Mouse (Mus musculus) monocyte, adult 2 months (primary cell): ENCODE data around the gene Acaca.
A peak's percentile ranks its signal among the peaks of the same experiment; 100 is the strongest.

Source experiments
- DNase-seq, 2 experiments: peaks; one replicate each; pipeline ENCODE4 v3.0.0; 2022; ENCODE audit warnings: low spot score in 2 of 2, low read depth in 1 of 2

Acaca gene

DNA sequence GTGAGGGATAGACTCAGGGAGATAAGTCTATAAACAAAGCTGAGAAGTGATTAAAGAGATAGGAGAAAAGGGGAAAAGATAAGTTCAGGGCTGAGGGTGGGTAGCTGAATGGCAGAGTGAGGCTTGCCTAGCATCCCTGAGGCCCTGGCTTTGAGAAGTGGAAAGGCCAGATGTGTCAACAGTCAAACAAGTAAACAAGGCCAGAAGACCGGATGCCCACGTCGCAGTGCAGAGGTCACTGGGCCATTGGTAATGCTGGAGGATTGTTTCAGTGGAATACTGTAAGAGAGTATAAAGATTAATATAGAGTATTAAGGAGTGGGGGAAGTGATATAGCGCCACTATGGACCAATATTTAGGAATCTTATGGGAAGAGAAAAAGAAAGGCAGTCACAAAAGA is 89.5 kb downstream of the Acaca start:
- DNase-seq: no peak

DNA sequence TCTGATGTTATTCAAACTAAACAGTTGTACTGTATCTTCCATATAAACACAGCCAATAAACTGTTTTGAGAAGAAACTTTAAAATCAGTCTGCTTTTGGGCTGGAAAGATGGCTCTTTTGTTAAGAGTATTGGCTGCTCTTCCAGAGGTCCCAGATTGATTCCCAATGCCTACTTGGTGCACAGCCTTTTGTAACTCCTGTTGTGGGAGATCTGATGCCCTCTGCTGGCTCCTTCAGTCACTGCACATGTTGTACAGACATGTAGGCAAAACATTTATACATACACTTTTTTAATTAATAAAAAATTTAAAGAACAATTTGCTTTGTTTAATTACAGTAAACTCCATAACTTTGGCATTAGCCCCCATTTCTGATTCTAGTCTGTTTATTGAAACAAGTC is 114.1 kb downstream of the Acaca start:
- no peak for DNase-seq

DNA sequence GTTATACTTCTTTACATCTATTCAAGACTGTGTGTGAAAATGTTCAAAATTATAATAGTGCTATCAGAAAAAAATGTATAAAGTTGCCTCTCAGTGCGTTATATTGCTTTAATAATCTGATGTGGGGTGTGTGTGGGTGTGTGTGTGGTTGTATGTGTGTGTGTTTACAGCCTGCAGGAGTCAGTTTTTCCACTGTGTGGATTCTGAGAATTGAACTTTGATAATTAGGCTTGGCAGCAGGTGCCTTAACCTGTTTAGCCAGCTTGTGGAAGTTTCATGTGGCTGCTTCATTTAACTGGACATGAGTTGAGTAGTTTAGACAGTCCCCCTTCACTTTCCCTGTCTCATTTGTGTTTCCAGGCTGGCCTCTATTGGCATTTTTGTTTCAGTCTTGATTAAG is 117.9 kb downstream of the Acaca start:
- no peak for DNase-seq

DNA sequence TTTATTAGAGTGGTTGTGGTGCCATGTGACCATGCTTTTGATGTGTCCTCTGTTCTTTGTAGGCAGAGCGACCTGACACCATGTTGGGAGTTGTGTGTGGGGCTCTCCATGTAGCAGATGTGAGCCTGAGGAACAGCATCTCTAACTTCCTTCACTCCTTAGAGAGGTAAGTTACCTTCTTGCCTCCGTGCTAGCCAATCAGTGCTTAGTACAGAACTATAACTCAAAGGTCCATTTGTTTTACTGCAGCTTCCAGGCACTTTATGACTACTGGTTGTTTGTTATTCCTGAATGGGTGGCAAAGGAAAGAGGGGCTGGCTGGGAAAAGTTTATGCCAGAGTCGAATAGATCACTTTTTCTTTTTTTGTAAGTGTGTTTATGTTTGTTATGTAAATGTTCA is 121.7 kb downstream of the Acaca start:
- no peak for DNase-seq

DNA sequence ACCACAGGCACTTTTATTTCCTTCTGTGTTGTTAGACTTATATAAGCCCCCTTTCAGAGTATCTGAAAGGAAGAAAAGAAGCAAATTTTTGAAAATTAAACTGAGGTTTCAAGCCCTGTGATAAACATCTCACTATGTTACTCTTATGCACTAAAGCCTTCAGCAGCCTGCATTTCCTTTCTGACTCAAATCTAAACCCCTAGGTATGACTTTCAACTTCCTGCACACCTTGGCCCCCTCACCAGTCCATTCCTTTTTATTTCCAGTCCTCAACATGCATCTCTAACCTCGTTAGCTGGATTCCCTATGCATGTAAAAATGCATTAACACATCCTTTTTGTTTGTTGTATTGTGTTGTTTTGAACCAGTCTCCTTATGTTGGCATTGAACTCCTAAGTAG is 123.0 kb downstream of the Acaca start:
- no peak for DNase-seq

DNA sequence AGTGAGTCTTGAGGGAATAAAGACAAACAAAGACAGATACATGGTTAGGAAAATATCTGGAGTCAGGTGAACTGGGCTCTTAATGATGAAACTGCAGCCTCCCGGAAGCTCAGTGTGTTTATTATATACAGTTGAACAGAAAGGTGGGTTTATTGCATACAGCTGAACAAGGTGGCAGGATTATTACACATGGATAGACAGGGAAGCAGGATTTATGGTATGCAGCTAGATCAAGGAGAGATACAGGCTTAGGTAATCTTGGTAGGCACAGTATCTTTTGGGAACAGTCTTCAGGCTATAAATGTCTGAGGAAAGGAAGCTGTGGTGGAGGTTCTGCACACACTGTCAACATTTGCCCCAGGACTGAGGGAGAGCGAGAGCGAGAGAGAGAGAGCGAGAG is 126.4 kb downstream of the Acaca start:
- no peak for DNase-seq

DNA sequence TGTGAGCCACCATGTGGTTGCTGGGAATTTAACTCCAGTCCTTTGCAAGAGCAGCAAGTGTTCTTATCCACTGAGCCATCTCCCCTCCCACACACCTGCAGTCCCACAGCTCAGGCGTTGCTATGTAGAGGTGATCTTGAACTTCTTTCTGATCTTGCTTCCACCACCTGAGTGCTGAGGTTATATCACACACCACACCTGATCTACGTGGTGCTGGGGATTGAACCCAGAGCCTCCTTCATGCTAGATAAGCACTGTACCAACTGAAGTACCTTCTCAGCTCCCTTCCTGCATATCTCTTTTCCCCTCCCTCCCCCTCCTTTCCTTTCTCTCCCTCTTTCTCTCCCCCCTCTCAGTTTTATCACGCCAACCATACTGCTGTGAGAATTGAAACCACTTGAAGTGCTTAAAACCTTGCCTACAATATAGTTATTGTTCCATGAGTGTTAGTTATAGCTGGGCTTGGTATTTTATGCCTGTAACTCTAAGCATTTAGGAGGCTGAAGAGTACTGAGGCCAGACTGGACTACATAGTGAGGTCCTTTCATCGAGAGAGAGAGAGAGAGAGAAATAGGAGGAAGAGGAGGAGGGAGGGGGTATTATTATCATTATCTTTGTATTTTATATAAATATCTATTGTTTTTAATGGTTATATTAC is 128.7 kb downstream of the Acaca start:
- DNase-seq: no peak

DNA sequence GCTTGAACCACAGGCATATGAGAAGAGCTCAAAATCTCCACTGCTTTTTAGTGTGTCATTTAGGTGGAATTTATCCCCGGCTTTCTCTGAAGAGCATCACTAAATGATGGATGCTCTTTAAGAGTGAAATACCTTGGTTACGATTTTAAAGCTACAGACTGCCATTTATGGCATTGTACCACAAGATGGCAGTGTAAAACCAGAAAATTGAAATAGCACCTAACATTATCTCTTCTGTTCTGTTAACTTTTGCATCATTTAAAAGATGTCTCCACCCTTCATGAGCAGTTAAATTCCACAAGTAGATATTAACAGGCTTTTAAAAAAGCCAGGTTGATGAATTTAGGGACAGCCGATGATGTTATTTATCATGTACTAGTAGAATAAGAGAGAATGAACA is 135.0 kb downstream of the Acaca start:
- DNase-seq: no peak

DNA sequence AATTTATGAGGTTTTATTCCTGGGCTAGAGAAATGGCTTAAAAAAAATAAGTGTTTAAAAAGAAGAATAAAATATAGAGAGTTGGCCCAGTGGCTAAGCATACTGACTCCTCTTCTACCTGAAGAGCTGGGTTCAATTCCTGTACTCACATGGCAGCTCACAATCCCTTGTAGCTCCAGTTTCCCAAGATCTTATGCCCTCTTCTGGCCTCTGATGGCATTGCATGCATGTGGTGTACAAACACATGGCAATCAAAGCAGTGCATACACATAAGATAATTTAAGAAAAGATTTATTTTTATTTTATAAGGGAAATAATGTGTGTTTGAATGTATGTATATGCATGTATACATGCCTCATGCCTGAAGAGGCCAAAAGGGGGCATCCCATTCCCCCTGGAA is 138.6 kb downstream of the Acaca start:
- DNase-seq: peak in 1 of 2 experiments; percentile 13

DNA sequence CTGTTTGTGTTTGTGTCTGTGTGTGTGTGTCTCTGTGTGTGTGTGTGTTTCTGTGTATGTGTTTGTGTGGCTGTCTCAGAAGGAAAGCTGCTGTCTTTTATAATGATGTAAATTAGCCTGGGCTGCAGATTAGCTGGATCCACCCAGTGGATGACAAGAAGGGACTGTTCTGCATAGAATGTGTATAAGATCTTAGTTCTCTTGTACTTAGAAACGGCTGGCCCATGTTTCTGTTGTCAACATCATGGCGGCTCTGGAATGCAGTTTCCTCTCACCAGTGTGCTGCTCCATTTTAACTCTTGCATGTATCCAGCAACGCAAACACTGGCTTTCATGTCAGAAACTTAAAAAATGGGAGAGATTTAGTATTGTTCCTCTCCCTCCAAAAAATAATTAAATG is 141.0 kb downstream of the Acaca start:
- no peak for DNase-seq

DNA sequence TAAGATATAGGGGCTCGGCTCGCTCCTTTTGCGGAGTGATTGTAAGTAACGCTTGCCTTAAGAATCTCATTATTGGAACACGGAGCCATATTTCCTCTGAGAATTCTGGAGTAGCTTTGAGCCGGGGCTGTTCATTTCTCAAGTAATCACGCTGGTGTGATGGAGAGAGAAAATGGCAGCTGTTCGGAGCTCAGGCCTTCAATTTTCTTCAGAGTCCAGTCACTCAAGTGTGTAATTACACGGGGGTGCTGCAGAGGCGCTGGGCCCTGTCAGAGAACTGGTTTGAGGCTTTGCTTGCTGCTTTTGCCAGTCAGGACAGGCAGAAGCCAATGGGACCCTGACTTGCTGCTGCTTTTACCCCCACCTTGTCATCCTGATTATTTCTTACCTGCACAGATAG is 142.5 kb downstream of the Acaca start:
- no peak for DNase-seq

DNA sequence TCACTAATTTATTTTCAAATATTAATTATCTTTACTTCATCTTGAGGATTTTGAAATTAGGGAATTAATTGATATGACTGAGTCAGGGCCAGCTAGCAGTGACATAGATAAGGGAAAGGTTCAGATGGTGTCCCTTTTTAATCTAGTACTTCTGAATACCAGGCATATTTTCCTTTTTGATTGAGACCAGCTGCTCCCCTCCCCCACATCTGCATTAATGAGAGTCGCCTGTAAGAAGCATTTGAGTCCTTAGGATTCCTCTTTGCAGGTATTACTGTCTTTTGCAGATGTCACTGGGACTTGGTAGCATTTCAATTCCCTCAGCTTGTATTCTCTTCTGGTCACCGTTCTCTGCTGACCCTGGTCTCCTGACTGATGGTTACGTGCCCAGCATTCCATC is 143.1 kb downstream of the Acaca start:
- DNase-seq: no peak

DNA sequence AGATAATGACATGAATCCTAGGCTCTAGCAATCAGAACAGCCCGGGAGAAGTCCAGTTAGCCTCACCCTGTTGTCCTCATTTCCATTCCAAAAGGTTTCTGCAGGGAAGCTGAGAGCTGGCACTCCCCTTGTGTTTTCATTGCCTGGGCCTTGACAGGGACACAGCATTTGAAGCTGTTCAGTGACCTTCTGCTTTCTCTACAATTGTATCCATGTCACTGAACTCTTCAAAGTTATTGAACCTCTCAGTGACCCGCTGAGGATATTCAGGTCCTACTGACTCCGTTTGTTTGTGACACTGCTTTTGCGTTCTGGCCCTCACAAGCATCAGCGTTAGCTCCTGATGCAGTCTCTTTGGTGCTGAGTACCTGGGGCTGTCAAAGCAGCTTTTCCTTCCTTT is 147.5 kb downstream of the Acaca start:
- DNase-seq: no peak

DNA sequence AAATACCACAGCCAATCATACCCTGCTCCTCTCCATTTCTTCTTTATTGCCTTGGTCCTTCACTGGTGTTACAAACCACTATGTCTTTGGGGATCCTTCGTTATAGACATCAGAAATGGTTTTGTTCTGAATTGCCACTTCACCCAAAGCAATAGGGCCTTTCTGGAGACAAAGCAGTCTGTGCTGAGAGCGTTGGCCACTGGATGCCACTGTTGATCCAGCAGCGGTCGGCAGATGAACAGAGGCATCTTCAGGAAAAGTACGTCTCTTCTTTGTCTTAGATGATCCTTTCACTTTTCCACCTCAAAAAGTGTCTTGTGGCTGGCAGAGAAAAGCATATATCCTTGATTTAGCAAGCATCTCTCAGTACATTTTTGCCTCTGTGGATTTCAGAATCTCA is 151.8 kb downstream of the Acaca start:
- no peak for DNase-seq

DNA sequence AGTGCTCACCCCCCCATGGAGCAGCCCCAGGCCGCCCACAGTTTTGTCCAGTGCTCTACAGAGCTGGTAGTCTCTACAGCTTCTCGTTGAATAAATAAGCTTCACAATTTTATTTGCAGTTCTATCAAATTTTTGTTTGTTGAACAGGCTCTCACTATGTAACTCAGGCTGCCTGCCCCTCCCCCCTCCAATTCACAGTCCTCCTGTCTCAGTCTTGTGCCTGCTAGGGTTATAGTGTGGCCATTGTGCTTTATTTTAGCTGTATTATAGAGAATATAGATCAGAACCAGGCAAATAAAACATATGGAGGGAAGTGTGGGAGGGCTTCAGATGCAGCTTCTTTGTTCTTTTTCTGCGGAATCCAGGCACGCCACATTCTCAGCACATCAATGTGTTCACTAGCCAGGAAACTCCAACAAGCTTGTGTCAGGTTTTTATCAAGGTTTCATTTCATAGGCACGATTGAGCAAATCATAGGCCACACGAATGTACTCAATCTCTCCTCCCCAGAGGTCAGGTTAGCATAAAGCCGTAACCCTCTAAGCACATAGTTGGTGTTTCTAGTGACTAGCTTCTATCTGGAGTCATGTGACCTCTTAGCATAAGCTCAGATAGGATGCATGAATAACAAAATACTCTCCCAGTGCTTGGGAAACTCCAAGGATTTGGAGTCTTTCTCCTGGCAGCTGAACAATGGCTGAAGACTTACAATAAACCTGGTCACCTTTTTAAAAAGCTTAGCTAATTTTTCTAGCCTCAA is 153.7 kb downstream of the Acaca start:
- no peak for DNase-seq

DNA sequence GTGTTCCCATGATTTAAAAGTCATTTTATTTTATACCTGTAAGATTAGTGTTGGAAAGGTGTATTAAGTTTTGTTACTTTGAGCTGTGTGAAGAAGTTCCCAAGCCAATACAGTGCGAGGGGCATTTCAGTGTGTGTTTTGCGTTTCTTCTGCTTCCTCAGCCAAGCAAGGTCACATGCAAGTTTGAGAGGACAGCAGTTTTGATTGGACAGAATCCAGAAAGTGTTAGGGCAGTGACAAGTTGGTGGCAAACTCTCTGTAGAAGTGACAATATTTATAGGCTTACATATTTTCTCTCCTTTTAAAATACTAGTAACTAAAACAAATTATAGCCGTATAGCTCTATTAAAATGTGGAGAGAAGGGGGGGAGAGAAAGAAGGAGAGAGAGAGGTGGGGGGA is 161.3 kb downstream of the Acaca start:
- no peak for DNase-seq

DNA sequence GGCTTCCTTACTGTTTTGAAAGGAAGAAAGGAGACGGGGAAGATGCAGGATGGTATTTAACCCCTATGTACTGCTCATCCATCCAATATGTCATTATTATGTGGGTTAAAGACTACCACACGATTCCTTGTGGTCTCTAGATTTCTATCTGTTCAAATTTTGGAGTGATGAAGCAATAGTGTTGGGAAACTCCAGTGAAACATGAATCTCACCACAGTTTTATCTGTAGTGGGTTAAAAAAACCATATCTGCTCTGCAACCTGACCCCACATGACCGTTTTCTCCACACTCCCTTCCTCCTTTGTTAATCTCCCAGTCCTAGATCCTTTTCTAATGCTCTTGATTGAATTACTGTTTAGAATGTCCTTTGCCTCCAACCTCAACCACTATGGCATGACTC is 163.1 kb downstream of the Acaca start:
- no peak for DNase-seq

DNA sequence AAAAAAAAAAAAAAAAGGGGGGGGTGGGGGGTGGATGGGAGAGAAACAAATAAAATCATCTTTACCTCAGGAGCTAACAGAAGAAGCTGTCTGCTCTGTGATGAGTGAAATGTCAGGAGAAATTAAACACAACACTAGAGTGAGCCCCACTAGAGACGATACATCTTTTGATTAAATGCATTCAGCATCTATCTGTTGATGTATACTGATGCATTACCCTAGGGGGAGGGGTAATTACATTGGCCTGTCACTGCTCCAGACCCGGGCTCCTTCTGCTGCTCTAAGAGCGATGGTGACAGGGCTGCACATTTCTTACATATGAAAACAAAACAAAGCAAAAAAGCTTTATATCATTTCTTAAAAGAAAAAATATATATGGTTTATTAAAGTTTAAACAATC is 163.8 kb downstream of the Acaca start:
- DNase-seq: no peak

DNA sequence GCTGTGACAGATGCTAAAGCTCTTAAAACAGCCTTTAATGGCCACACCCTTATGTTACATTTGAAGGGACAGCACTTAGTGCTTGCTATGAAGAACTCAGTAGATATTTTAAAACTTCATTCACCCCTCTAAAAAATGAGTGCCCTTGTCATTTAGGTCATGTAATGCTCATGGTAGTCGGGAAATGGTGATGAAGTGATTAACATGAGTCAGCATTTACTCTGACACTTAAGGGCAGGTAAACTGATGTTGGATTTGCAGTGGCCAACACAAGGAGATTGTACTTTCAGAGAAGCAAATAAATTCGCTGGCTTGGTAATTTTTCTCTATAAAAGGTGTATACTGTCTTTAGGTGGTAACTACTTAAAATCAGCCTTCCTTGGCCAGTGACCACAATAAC is 166.9 kb downstream of the Acaca start:
- DNase-seq: no peak

DNA sequence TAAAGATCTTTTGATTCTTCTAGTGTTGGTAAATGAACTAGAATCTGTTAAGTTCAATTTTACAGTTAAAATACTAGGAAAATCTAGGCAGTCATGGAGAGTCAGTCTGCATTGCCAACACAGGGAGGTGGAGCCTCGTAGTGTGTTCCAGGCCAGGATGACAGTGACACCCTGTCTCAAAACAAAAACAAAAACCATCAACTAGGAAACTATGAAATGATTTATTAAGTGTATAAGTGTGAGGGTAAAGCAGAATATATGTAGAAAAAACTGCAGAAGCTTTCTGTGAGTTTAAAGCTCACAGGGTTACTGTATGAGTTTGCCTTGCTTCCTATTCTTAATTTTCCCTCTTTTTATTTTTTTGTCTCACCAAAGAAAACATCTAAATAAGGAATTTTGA is 176.0 kb downstream of the Acaca start:
- no peak for DNase-seq

DNA sequence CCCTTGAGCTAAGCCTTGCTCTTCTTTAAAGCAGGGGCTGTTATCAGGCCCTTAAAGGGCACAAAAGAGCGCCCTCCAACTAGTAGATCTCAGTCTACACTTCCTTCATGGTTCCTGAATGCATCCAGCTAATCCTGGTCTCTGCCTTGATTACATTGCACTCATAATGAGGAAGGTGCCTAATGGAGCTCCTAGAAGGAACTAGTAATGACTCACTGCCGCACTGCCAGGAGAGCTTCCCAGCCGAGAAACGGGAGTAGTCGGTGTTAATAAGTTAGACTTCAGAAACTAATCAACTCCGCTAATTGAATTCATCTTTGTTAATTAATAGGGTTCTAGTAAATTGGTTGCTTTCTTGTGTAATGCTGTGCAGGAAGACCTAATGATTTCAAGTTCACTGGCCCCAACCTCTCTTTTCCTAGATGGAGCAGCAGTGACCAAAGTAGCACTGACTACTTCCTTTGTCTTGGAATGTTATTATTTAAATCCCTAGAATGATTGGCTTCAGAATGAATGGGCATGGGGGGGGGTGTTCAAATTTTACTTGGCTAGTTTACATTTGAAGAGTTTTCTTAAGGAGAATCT is 176.8 kb downstream of the Acaca start:
- DNase-seq: no peak

DNA sequence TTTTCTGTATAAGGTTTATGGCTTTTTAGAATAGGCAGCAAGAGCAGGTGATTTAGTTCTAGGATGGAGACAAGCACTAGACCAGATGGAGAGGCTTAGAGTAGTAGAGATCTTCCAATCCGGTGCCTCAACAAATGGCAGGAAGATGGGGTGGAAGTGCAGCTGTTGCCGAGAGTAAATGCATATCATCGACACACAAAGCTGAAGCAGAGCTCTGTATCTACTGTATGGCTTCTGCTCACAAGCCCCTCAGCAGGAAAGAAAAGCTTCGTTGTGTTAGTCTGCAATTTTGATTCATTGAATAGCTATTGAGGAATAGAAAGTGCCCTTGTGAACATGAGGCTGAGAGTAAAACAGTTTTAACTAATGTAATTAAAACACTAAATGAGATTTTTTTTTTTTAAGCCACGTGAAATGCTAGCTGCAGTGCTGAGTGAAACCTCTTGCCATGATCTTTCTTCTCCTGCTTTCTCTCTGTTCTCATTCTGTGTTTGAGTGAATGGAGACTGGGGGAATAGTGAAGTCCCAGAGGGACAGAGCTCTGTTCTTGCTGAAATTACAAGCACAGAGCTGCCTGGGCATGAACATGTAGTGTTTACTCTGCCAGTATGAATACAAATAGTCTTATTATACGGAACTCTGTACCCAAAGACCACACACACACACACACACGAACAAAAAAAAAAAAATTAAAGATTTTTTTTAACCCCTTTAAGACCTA is 194.7 kb downstream of the Acaca start:
- no peak for DNase-seq
